Mouse (Mus musculus): Measurements from ENCODE around the gene Tmem269.
A peak's percentile ranks its signal among the peaks of the same experiment; 100 is the strongest.

Tmem269 gene

GRCm38 (mm10) chr4:119238661-119239060 is 20.6 kb upstream of the Tmem269 start:
- peak; percentile 10 for DNase-seq (ENCODE audit: low spot score)

- no peak for DNase-seq (ENCODE audit: low spot score)
These were observed 16.3 kb upstream of the Tmem269 start for GRCm38 (mm10) chr4:119234348-119234747.

GRCm38 (mm10) chr4:119233256-119233901 is 15.4 kb upstream of the Tmem269 start:
- DNase-seq (ENCODE audit: low spot score) = peak; percentile 21

GRCm38 (mm10) chr4:119232410-119233255 is 14.6 kb upstream of the Tmem269 start, which contains the start of the genes AU022252 and P3h1:
TSS of gene AU022252 (minus strand) at chr4:119232712.
TSS of gene P3h1 (plus strand) at chr4:119232915.
- DNase-seq (ENCODE audit: low spot score) = peak; percentile 100

GRCm38 (mm10) chr4:119226751-119227150 is 8.7 kb upstream of the Tmem269 start:
- peak; percentile 42 for DNase-seq (ENCODE audit: low spot score)

- DNase-seq (ENCODE audit: low spot score) = no peak
These were observed 7.7 kb upstream of the Tmem269 start for GRCm38 (mm10) chr4:119225719-119226118.

GRCm38 (mm10) chr4:119224534-119224933 is 6.5 kb upstream of the Tmem269 start:
- DNase-seq (ENCODE audit: low spot score) = no peak

- DNase-seq (ENCODE audit: low spot score) = peak; percentile 72
These were observed 5.7 kb upstream of the Tmem269 start for GRCm38 (mm10) chr4:119223696-119224095.

- DNase-seq (ENCODE audit: low spot score) = no peak
These were observed 1.4 kb downstream of the Tmem269 start for GRCm38 (mm10) chr4:119216667-119217066.

GRCm38 (mm10) chr4:119204672-119205071 is 13.3 kb downstream of the Tmem269 start:
- peak; percentile 69 for DNase-seq (ENCODE audit: low spot score)

GRCm38 (mm10) chr4:119198105-119198504 is 19.9 kb downstream of the Tmem269 start:
- no peak for DNase-seq (ENCODE audit: low spot score)

- DNase-seq (ENCODE audit: low spot score) = no peak
These were observed 22.3 kb downstream of the Tmem269 start for GRCm38 (mm10) chr4:119195582-119196320.

GRCm38 (mm10) chr4:119194909-119195581 is 23.0 kb downstream of the Tmem269 start, which contains the start of gene Svbp:
TSS of gene Svbp (plus strand) at chr4:119195306.
- peak; percentile 88 for DNase-seq (ENCODE audit: low spot score)

- no peak for DNase-seq (ENCODE audit: low spot score)
These were observed 25.3 kb downstream of the Tmem269 start for GRCm38 (mm10) chr4:119192757-119193156.

GRCm38 (mm10) chr4:119191273-119191672 is 26.7 kb downstream of the Tmem269 start:
- DNase-seq (ENCODE audit: low spot score) = no peak

- peak; percentile 88 for DNase-seq (ENCODE audit: low spot score)
These were observed 27.4 kb downstream of the Tmem269 start for GRCm38 (mm10) chr4:119190618-119191017.

GRCm38 (mm10) chr4:119189864-119190263 is 28.2 kb downstream of the Tmem269 start, which contains the start of gene Ermap:
TSS of gene Ermap (minus strand) at chr4:119190011.
- peak; percentile 90 for DNase-seq (ENCODE audit: low spot score)

- DNase-seq (ENCODE audit: low spot score) = no peak
These were observed 28.6 kb downstream of the Tmem269 start for GRCm38 (mm10) chr4:119189392-119189791.

- peak; percentile 71 for DNase-seq (ENCODE audit: low spot score)
These were observed 29.8 kb downstream of the Tmem269 start for GRCm38 (mm10) chr4:119188060-119188785.

- no peak for DNase-seq (ENCODE audit: low spot score)
These were observed 32.2 kb downstream of the Tmem269 start for GRCm38 (mm10) chr4:119185771-119186170.

GRCm38 (mm10) chr4:119183525-119183924 is 34.5 kb downstream of the Tmem269 start:
- no peak for DNase-seq (ENCODE audit: low spot score)
